Mouse (Mus musculus) forelimb bud, embryonic 11.5 days (tissue): ENCODE measurements around the gene Aldh4a1.

Experiments used
- DNase-seq: peaks from one replicate; pipeline ENCODE4 v3.0.0-alpha.2; 2012; ENCODE audit warnings: low read depth, low spot score

Aldh4a1 gene

DNA sequence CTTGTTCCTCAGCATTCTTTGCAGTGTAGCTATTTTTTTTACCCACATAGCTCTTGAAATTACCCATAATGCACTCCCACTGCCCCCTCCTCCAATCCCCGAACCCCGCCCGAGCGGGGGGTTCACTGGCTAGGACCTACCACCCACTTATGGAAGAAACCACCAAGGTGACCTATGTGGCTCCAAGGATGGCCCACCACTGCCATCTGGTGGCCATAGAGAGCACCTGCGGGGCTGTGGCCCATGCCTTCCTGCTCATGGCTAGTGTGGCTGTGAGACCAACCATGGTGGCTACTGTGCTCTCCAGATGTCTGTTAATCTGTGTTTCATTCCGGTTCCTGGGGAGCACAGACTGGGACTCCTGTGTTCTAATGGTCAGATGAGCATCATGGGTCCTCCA, 47.2 kb downstream of the Aldh4a1 start:
- DNase-seq = peak; percentile 58

DNA sequence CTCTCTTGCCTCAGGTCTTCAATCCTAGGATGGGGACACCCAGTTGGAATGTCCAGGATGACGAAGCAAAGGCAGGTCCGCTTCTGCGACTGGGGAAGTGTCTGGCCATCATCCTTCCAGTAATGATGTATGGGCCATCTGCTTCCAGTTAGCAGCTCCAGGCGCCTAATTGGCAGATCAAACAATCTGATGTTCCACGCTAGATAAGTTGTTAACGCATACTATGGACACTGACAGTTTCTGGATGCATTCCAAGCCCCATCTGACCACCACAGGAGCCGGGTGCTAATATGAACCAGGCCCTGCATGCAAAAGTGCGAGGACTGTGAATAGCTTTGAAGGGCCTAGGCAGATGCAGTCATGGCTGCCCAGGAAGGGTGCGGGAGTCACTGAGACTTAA, 53.0 kb downstream of the Aldh4a1 start:
- DNase-seq = peak; percentile 7

DNA sequence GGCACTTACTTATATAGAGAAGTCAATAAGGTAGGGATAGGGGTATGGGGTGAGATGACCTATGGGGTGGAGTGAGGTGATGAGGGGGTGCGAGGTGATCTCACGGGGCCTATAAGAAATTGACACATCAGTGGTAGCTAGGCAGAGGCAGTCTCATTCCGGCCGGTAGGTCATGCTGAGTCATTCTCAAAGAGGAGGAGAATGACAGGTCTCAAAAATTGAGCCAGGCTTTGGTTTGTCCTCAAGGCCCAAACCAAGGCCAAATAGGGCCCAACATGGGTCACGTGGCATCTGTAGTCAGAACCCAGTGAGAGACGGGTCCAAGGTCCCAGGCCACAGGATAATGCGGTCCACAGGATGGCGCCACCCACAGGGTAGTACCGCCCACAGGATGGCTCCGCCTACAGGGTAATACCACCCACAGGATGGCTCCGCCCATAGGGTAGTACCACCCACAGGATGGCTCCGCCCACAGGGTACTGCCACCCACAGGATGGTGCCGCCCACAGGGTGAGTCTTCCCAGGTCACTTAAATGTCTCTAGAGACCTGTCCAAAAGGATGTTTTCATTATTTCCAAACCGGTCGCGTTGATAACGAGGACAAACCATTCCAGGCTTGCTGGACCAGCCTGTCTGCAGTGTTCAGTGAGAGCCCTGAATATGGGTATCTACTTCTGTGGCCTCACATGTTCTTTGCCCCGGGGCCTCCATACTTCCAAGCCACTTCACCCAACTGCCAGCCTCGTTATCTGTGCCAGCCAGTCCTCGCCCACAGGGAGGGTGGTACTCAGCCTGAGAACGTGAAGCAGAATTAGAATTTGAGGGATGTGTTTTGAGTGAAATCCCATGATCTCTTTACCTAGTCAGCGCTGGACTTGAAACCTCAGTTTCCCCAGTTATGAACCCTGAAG, 61.3 kb downstream of the Aldh4a1 start:
- no peak for DNase-seq

DNA sequence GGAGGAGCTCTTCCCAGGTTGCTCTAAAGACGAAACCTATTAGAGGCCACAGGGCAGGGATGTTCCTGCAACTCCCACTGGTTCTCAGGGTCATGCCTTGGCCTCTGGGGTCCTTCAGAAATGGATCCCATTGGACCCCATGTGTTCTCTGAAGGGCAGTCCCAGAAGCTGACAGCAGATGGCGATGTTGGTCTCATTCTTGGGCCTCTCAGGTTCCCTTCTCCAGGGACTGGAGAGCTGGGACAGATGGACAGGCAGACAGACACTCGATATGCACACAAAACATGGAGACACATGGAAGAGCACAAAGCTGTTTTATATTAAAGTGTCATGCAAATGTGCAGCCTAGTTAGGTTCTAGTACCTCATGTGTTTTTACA, 62.0 kb downstream of the Aldh4a1 start:
- DNase-seq = peak; percentile 71

DNA sequence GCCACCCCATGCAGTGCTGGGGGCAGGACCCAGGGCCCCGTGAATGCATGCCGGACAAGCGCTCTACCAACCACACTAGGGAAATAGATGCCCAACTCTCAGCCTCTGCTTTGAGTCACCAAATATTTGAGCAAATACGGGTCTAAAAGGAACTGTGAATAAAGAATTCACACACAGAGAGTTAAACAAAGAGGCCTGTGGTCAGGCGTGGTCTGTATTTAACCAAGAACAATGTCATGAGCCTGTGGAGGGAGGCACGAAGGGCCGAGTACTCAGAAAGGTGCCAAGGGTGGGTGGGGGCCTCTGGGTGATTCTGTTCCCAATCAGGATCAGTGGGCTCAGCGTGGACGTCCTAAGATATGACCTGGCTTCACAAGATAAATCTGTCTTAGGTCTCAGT, 65.4 kb downstream of the Aldh4a1 start:
- DNase-seq = no peak

DNA sequence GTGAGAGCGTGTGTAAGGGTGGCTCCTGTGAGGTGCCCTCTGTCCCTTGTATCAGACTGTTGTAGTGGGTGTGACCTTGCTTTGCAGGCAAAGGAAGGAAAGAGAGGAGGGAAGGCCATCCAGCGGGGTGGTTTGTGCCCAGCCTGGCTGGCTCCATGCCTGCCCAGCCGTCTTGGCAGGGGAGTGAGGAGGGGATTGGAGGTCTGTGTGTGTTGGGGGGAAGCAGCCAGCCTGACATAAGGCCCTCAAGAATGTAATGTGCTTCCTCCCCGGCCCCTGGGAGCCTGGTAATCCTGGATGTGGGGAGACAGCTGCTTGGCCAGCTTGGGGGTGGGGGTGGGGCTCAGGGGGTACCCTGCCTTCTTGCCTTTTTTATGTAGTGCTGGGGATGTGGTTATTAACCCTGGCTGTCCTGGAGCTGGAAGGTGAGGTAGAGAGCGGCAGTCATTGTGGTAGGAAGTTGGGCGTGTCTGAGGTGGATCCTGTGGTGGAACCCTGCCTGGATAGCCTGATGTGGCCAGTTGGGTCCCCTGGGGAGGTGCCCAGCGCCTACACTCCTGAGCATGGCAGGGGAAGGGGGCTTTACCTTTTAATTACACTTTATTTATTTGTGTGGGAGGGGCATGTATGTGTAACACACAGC, 67.1 kb downstream of the Aldh4a1 start:
- no peak for DNase-seq

DNA sequence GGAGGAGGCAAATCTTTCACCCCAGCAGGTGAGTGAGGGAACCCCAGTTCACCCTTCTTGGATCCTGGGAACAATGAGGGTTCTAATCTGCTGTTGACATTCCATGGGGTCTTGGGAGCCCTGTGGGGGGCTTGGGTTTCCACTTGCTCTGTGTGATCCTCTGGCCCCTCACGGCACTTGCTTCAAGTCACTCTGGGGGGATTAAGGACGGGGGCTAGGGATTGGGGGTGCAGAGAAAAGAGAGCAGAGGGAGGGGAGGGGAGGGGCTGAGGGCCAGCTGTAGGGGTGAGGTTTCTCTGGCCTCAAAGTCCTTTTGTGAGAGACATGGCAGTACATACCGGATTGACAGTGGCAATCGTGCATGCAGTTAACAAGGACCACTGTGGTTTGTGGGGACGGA, 70.6 kb downstream of the Aldh4a1 start:
- no peak for DNase-seq

DNA sequence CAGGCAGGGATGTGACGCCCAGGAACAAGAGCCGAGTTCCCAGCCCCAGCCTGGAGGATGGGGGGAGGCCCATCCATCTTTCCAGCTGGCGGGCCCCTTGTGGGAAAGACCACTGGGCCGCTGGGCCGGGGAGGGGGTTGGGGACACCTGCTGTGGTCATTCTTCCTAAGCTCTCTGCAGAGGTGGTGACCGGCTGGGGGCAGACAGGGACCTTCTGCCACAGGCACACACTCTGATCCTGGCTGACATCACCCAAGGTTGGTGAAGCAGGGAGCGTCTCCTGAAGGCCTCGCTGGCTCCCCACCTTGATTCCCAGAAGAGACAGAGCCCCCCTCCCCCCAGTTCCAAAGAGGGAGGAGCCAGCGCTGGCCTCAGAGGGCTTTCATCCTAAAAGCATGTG, 75.1 kb downstream of the Aldh4a1 start:
- DNase-seq = no peak

DNA sequence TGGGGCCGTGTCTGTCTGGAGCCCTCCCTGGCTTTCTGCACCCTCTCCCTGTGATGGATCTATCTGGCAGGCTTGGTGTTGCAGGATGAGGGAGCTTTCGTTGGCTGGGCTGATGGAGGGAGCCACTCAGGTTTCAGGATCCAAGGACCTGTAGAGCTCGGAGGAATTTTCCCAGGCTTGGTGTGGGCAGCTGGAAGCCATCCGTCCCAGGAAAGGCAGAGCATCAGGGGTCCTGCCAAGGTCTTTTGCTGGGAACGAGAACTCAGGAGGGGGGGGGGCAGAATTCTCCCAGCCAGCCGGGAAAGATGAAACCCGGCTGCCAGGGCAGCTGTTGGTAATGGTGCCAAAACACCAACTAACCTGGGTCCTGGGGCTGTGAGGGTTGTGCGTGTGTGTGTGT, 75.9 kb downstream of the Aldh4a1 start:
- no peak for DNase-seq
